Mouse (Mus musculus) thymus, postnatal 25 days (tissue): ENCODE data around the gene Rreb1.

Source experiments
- DNase-seq: peaks from one replicate; pipeline ENCODE4 v3.0.0; 2022

The Rreb1 gene

DNA sequence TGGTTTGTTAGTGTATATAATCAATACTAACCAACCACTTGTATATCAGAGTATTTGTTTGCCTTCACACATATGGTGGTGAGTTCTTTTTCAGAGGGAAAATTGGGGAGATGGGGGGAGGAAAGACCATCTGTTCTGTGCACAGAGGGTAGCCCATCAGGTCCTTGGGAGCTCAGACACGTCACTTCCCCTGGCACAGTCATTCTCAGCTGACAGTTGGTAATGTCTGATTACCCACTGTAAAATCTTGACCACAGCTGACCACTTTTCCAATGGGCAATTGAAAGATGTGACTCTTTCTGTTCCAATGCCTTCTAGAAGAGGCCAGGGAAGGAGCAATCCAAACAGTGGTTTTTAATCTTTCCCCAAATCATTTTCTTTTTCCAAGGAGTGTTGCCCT, 101.8 kb downstream of the Rreb1 start:
- DNase-seq = no peak

DNA sequence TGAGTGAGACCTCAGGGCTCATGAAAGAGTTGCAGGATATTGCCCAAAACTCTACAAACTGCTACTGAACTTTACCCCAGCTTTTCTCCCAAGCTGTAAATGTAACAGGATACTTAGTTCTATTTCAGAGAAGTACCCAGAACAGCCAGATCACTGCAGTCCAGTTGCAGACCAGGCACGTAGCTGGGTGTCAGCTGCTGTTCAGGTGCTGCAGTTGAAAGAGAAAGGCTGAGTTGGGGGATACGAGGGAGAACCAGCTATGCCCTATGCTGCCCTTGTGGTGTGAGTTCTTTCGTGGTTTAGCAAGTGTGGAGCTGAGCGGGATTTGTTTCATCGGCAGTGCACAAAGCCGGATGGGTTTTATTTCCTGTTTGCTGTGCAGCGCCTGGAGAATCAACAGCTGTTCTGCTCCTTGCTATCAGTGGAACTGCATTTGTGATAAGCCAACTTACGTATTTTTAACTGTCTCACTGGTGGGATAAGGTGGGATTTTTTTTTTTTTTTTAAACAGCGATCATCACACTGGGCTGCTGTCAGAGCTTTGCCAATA, 102.5 kb downstream of the Rreb1 start:
- peak; percentile 76 for DNase-seq

DNA sequence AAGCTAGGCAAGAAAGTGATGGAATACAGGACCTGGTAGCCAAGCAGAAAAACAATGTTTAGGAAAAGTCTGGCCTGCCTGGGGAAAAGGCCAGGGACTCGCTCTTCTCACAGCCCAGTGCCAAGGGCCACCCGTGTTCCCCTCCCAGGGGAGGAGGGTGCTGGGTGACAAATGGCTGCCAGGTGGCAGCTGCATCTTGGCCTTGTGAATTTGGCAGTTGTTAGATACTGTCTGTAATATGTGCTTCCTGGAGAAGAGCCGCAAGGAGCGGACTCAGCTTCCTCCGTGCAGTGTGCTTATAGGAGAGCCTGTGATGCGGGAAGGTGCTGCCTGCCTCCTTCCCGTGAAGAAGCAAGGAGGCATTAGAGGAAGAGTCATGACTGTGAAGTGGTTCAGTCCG, 104.3 kb downstream of the Rreb1 start:
- DNase-seq = peak; percentile 68

DNA sequence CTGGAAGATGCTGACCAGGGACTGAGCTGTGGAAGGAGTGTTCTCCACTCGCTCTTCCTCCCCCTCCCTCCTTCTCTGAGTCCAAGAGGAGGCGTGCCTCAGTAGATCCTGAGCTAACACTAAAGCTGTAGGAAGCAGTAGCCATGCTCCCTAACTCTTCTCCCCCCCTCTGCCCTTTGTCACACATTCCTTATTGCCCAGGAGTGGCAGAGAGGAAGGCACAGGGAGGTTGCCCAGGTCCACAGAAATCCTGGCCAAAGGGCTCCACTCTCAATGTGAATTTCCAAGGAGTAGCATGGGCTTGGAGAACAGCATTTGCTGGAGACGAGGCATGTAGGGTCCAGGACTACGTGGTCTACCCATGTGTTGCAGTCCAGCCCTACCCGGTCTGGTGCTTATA, 104.8 kb downstream of the Rreb1 start:
- no peak for DNase-seq

DNA sequence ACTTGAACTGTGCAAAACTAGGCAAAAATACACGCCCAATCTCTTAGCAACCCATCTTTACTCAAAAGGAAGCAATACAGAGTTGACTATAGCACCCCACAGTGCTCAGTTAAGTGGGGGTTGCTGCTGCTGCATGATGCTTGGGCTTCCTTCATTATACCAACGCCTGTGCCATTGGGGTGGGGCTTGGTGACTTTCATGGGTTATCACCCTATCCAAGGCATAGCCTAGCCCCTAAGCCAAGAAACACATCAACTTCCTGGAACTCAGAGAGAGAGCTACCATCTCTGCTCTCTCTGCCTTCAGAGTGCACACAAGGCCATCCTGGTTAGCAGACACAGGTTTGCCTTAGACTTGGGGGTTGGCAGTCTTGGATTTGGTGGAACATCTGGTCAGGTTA, 107.2 kb downstream of the Rreb1 start:
- DNase-seq = no peak

DNA sequence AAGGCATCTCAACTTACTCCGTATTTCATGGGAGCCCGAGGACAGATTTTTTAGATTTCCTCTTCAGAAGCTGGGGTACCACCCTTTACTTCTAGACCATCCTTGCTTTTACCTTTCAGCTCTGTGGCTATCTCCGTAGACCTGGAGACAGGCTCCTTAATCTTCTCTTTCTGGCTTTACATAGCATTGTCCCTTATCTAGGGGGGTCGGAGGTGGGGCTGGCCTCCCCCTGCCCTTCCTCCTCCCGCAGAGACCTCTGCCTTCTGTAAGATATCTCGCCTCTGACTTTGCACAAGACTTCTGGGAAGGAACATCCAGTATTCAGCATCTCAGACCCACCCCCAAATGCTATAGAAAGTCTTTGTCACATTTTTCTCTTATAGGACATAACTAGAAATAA, 107.8 kb downstream of the Rreb1 start:
- DNase-seq = no peak

DNA sequence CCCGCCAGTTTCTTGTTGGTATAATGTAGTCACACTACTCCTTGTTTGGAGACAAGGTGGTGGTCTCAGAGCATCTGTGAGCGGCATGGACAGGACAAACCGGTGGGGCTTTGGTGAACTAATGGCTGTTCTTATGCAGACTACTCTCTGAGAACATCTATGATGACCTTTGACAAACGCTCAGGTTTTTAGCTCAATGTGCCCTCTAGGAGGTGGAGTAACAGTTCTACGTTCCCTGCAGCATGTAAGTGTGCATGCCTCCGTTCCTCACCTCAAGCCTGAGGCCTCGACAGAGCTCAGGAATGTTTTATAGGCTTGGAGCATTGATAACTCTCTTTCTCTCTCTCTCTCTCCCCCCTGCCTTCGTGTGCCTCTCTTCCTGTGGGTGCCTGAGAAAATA, 116.6 kb downstream of the Rreb1 start:
- DNase-seq = no peak

DNA sequence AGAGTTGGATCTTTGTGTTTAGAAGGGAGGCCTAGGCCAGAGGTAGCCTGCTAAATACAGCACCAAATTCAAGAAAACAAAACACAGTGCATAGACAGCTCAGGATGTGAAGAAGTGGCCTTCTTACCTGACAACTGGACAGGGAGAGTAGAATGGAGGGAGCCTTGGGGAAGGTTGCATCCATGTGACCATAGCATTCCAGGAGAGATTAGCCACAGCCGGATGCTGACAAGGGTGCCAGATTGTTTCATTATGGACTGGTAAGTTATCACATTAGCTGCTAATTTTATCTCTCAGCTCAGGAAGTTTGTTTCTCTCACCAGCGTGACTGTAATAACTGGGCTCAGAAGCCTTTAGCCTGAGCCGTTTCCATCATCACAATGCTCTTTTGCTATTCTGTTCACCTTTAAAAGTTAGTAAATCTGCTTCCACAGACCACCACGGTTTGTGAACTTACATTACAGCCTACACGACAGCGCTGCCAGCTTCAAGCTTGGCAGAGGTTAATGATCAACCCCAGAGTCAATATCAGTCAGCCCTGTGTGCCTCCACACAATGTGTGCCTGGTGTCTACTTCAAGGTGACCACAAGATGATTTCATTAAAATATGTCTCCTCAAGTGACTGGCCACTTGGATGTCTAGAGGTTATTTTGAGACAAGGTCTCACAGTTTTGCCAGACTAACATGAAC, 117.5 kb downstream of the Rreb1 start:
- no peak for DNase-seq

DNA sequence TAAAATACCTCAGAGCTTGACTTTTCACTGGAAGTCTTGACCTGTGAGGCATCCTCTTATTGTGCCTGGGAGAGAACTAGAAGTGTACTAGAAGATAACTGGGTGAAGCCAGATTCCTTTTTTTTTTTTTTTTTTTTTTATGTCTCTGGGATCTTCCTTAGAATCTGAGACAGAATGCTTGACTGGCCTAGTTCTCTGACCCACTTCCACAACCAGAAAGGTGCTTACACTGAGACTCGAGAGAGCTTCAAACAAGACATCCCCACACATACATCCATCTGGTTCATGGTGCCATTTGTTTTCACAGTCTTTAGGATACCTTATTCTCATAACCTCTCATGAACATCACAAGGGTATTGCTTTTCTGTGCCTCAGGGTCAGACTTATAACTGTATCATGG, 118.2 kb downstream of the Rreb1 start:
- no peak for DNase-seq

DNA sequence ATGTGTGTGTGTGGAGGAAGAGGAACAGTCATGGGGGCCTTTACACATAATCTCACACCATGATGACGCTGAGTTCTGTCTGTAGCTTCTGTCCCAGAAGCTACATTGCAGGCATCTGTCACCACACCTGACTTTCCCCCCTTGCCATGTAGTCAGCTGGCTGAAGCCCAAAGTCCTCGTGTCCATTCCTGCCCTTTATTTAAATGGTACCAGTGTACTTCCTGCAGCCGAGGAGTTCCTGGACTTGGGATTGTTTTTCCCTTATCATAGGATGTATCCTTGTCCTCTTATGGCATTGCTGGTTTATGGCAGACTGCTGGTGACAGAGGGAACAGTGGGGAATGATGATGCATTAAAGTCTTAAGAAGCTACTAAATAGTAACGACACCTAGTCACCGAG, 120.6 kb downstream of the Rreb1 start:
- no peak for DNase-seq

DNA sequence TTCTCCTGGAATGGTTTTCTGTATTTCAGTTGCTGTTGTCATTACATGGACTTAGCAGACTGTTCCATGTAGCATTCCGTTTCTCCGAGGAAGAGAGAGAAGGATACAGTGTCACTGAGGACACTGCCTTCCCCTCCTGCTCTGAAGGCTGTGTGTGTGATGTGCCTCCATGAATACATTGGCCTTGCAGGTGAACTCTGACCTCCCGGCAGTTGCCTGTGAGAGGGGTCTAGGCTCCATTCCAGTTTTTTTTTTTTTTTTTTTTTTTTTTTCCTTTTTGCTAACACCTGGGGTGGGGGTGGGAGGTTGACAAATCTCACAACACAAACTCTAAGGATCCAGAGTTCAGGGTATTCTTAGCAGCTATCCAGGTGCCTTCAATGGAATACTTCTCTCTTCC, 124.8 kb downstream of the Rreb1 start:
- DNase-seq = no peak

DNA sequence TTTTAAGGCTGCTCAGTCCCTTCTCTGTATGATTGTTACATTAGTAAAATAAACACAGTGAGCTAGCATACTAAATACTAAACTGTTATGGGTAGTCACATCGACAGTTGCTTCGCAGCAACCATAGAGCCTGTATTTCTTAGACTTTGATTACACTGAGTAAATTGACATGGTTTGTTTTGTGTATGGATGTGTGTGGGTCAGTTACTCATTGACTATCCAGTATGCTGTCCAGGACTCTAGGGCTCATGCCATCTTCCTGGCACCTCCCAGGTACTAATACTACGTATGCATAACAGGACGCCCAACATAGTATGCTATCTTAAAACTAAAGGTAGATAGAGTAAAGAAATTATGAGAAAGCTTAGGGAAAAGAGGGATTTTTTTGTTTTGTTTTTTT, 125.3 kb downstream of the Rreb1 start:
- no peak for DNase-seq

DNA sequence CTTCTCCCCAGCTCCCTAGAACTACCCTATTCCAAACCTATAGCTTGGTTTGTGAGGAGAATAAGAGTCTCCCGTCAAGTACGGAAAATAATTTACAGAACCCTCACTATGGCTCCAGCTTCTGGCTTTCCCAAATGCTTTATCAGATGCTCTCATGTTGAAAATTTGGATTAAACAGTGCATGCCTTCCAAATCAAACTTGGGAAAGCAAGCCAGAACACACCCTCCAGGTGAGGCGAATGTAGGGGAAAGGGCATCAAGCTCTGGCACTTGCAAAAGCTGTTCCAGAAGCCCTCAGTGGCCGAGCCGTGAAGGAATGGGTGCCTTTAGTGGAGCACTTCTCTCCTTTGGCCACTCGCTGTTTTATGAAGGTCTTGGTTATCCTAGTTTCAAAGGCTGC, 126.2 kb downstream of the Rreb1 start:
- no peak for DNase-seq

DNA sequence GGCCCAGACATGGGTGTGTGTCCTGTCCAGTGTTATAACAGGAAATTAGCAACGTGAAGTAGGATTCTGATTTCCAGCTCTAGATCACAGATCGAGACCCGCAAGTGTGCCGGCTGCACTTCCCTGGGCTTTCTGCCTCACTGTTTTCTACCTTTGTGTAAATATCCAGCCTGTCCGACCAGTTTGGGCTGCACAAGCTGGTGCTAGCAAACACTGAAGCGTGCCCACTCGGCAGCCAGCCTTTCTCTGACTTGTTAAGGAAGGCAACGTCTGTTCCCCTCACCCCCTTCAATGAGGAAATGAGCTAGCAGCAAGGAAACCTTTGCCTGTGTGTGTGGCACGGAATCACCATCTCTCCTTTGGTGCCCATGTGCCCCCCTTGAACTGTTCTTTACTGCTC, 129.9 kb downstream of the Rreb1 start:
- peak; percentile 48 for DNase-seq

DNA sequence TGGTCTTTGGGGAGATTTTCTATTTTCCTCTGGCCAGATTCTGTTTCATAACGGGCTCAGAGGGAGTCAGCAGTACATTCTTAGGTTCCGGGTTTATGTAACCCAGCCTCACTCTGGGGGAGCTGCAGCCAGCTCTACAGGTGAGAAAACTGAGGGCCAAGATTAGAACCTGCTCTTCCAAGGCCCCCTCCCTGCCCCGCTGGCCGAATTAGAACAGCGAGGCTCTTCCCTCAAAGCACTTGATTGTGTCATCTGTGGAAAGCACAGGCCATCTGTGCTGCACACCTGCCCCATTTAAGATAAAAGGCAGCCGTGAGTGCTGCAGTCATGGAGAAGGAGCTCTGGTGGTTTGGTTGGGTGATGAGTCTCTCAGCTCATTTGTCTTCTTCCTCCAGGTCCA, 130.3 kb downstream of the Rreb1 start:
- DNase-seq = peak; percentile 50

DNA sequence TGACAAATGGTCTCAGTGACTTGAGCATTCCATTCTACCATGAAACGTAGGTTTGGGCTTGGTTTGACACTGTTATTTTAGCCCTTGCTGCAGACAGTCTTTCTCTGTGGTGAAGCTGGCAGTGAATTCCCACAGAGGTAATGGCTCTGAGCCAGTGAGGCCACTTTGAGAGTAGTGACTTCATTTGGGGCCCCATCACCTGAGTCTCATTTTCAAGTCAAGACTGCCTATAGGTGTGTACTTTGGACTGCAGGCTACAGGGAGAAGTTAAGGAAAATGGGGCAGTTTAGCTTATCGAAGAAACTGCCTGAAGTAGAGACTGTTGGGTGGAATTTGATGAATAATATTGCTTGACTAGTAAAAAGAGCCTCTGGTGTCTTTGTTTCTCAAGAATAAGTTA, 131.0 kb downstream of the Rreb1 start:
- DNase-seq = no peak

DNA sequence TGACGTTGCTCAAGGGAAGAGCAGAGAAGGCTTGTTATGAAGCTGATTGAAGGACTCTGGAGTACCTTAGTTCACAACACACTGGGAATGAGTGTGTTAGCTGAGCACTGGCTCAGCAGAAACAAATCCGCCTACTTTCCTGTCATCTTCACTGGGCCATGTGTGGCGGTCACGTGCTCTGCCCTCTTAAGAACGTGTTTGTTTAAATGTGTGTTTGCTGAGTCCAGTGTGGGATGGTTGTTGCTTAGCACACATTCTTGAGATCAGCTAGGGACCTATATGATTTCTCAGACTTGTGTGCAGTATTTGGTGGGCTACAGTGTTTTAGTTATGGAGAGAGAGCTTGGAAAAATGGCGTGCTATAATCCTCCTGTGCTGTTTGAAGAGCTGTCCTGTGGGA, 133.8 kb downstream of the Rreb1 start:
- no peak for DNase-seq

DNA sequence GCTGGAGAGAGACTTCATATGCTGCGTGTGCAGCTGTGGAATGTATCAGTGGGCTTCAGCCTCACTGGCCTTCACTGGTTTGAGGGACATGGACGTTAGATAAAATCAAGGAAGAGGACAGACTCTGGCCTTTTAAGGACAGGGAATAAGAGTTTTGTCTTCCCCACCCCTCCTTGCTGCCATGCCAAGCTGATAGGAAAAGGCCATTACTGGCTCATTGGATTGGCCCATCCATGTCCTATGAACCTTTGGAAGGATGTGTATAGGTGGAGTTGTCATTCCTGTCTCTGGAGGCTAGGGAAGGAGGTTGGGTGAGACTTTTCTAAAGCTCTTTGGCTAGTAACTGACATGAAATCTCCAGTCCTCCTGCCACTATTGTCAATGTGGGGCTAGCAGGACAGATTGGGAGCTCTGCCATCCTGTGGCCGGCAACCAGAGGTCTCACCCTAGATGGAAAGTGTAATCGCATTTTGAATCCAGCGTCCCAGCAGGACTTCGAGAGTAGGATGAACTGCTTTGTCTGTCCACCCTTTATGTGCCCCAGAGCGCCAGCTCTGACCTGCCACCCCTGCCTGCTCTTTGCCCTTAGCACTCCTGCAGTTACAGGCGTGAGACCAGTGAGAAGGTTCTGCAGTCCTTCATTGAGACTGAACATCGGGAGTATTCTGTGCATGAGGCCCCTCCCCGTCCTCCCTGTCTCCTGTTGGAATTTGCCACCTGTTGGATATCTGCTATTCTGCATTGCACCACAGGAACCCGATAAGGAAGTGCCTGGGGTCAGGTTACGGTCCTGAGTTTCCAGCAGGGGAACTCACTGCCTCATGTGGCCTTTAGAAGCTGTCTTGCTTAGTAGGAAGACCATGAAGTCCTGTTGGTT, 134.6 kb downstream of the Rreb1 start:
- DNase-seq = no peak

DNA sequence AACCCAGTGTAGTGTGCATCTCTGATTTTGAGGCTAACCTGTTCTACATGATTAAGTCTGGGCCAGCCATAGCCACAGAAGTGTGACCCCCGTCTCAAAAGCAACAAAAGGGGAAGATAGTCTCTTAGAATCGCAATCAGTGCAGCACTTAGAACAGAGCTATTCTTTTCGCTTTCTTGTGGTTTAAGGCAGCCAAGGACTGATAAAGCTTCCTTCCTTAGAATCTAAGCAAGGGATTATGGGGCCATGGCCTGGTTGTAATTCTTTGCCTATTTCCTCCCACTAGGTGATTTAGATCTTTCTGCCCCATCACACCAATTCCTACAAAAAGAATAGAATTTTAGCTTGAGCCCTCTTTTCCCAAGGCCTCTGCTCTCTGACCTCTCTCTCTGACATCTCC, 135.8 kb downstream of the Rreb1 start:
- DNase-seq = no peak

DNA sequence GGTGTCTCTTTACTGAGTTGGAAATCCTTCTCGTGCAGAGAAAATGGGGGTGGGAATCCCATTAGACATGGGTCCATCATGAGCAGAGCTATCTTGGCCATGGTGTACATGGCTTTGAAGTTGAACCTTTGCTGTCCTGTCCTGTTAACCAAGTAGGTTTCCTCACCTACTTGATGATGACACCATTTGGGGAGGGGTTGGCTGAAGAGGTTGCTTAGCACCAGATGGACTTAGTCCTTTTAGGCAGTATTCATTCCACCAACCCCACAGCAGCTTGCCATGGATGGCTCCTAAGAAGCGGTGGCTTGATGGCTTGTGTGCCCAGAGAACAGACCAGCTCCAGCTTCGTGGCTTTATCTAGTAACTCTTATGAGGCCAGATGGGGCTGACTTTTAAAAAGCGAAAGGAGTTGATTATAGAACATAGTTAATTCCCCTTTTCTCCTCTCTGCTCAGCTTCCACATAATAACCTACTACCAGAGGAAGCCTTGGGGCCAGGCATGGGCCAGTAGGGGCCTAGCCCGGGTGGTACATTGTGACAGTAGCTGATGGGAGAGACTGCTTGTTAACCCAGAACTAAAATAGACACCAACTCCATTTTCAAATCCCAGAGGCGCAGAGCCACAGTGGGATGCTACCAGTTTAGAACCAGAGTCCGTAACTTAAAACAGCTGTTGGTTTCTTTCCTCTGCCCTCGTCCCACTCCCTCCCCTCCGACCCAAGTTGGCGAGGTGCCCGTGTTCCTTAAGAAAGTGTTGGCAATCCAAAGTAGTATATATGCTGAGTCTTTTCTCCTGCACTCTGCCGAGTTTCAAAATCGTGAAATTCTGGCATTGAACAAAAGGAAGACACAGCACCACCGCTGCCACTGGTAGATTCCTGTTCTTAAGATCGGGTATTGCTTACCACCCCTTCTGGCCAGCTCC, 140.4 kb downstream of the Rreb1 start:
- no peak for DNase-seq

DNA sequence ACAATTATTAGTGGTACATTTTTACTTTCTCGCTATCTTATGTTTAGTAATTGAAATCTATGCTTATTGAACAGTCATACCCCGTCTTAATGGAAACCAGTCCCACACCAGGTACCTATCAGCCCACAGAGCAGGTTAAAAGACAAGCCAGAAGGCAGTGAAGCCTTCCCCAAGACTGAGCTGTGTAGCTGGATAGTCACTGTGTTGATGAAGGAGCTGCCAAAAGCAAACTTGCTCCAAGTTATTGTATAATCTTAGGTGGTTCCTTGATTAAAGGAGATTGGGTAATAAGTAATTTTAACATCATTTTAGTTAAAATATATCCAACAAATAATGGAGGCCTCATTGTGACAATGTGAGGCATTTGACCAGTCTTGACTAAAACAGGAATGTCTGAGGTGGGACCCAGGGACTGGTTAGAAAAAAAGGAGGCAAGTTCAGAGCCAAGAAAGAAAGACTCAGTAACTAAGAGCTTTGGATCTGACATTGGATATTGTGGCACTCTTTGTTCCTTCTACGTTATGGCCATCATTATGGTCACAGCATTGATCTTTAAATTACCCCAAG, 141.6 kb downstream of the Rreb1 start:
- DNase-seq = no peak

DNA sequence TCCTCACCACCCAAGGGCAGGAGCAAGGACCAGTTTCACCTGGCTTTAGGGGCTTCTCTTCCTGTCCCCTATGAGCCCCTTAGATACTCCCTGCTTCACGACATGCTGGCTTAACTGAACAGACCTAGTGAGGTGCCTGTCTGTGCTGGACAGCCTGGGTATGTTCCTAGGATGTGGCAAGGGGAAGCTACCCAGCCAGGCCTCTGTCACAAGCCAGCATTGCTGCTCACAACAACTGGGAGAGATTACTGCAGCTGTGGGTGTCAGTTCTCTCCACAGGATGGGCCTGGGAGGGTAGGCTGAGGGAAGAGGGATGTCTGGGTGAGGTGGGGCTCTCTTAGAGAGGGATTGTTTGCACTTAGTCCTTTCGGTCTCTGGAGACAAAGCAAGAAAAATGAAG, 142.5 kb downstream of the Rreb1 start:
- DNase-seq = no peak

DNA sequence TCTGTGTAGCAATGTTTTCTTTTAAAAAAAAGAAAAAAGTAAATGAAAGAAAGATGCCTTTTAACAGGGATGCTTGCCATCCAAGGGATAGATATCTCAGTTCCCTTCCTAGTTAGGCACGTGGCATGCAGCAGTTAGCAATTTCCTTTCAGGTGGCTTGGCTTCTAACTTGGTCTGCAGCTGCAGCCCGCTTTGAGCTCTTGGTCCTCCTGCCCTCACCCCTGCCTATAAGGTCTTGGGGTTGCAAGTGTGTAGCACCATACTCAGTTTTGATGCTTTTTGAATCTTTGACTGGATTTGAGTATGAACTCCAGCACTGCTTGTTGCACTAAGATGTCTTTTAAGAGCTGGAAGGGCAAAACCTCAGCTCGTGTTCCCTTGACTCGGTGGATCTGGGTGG, 144.9 kb downstream of the Rreb1 start:
- DNase-seq = peak; percentile 70
